Mouse (Mus musculus) common myeloid progenitor, adult 5-6 weeks (primary cell): ENCODE results near the gene Prame. TPM values are rescaled to one million over a fixed set of nuclear protein-coding genes. Genes with fewer than 3 reads are reported as not detected.

Experiments used
- ATAC-seq: replicated peaks from 2 replicates; pipeline ENCODE4 v1.8.0; 2016; ENCODE audit warnings: low read depth, mild to moderate bottlenecking, moderate TSS enrichment, inconsistent platforms; ENCODE audit not compliant: poor library complexity, severe bottlenecking
- total RNA-seq: library from RNA; stranded (forward); fragments of 200-1000, 187-1606 nt; gene quantifications from 2 replicates; pipeline ENCODE4 v1.2.3, GENCODE M21; 2017

The Prame gene
- not detected in 2 replicates for total RNA-seq

DNA sequence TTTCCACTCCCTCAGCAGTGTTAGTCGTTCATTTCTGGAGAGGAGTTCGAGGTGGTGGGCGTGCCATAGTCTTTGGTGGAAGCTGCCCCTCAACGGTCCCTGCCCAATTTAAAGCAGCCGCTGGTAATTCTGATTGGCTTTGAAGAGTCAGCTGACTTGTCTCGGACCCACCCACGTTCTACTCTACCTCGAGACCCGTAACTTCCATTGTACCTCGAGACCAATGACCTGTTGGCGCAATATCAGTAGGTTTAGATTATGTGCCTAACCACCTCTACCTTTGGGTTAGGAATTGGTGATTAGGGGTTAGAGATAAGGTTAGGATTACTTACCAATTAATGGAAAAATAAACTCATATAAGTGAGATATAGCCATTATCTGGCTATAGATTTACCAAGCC lies at the start of gene Prame:
Prame (minus strand) TSS at position 101 of the 400 bp plus-strand sequence.
- no peak for ATAC-seq

DNA sequence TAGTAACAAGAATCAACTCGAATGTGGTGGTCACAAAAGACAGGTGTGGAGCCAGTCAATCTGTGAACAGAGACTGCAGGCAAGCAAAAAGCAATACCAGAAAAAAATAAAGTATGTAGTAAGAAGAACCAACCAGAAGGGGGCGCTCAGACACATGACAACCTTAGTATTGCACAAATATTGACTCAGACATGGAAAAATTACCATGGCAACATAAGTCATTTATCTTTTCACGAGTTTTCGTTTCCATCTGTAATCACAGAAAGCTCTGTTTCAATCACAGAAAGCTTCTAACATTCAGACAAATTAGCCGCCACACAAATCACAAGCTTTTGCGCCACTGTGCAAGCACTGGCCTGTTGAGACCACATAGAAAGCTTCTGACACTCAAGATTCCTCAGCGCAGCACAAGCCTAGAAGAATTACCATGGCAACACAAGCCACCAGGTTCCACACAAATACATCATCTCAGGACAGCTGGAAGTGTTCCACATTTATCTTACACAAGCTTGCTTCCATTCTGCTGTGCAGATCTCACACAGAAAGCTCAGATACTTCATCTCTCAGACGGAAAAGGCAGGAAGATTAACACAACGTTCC lies 24.8 kb upstream of the Prame start:
- ATAC-seq, result peak; percentile 54

DNA sequence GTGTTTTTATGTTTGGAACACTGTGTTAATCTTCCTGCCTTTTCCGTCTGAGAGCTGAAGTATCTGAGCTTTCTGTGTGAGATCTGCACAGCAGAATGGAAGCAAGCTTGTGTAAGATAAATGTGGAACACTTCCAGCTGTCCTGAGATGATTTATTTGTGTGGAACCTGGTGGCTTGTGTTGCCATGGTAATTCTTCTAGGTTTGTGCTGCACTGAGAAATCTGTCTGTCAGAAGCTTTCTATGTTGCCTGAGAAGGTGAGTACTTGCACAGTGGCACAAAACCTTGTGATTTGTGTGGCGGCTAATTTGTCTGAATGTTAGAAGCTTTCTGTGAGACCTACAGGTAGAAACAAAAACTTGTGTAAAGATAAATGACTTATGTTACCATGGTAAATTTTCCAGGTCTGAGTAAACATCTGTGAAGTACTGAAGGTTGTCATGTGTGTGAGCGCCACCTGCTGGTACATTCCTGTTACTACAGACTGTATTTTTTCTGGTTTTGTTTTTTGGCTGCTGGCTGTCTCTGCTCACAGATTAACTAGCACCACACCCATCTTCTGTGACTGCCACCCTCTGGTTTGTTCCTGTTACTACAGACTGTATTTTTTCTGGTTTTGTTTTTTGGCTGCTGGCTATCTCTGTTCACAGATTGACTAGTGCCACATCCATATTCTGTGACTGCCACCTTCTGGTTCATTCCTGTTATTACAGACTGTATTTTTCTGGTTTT lies 26.0 kb downstream of the Prame start:
- ATAC-seq, result peak; percentile 97

DNA sequence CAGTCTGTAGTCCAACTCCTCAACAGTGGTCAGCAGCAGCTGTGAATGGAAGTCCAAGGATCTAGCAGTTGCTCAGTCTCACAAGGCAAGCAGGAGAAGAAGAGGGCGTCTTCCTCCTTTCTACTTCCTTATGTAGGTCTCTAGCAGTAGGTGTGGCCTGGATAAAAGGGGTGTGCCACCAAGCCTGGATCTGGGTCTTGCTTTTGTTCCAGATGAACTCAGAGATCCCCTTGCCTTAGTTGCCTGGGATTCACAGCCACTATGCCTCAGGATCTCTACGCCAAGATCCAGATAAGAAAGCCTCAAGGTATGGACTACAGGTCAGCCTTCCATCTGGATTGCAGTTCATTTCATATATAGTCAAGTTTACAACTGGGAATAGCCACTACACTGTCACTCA lies 28.8 kb downstream of the Prame start, which contains the start of gene Nxf7:
Nxf7 (minus strand) TSS at position 101 of the 400 bp plus-strand sequence.
- no peak for ATAC-seq

DNA sequence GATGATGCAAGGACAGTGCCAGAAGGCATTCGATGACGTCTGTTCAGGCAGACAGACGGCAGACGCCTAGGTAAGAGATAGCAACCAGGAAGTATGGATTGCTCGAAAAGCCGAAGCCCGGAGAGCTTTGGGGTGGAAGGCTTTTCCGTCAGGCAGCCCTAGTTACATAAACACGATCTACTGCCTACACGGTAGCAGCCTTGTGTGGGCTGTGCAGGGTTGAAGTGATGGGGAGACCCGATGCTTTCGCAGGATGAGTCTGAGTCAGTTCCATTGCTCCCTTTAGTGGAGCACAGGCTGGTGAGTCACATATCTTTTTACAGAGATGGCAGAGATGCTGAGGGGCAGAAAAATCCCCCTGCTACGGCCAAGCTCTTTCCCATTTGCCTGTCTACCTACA lies 29.4 kb downstream of the Prame start:
- no peak for ATAC-seq

DNA sequence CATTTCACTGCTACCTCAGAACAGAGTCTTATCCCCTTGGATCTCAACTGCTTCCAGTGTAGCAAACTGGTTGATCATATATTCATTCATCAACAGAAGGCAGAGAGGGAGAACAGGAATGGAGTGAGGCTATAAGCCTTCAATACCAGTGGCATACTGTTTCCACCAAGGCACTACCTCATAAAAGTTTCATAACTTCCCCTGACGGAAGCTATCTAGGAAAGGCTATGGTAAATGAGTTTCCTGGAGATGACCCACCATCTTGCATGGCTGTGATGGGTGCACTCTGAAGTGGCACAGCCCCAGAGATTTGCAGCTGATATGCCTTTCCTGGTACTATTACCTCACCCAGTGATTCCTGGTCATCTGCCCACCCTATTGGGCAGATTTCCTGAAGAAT lies 51.1 kb downstream of the Prame start:
- peak; percentile 24; the same call in 1 of the 2 replicates for ATAC-seq

DNA sequence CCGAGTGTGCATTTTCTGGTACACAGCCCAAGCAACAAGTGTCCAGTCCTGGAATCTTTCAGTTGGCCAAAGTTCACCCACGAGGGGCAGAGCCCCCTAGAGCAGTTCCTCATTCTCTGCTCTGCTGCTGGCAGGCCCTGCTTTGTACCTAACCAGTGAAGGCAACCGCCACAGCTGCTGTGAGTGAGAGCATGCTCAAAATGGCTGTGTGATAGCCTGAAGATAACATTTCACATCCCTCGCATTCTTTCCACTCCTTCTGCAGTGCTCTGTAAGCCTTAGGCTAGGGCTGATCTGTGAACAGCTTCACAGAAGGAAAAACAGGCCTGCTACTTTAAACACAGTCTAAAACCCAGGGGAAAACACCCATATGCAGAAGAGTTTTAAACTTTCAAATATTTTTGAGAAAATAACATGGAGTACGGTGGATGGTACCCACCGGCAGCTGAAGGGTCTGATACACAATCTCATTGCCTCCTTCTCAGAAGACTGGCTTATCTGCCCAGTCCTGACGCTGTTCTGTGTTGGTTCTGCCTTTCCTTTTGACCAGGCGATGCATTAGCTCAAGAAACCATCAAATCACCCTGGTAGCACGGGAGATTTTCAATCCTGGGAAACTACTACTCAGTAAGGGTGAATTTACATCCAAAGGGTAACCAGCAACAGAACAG lies 52.4 kb downstream of the Prame start:
- ATAC-seq, result peak; percentile 66

DNA sequence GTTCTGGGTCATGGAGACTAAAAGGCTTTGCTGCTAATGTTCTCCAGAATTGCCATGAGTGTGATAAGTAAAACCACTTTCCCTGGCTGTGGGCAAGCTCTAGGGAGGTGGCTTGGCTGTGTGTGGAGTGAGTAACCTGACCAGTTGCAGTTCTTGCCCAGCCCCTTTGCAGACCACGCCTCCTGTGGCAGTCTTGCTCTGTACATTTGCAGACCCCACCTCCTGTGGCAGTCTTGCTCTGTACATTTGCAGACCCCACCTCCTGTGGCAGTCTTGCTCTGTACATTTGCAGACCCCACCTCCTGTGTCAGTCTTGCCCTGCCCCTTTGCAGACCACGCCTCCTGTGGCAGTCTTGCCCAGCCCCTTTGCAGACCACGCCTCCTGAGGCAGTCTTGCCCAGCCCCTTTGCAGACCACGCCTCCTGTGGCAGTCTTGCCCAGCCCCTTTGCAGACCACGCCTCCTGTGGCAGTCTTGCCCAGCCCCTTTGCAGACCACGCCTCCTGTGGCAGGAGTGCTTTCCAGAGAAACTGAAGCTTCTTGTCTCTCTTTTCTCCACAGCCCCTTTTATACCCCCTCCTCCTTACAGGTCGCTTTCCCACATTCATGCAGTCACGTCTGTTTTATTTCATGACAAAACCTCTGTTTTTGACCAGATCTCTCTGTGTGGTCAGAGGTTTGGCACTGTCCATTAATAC lies 53.1 kb downstream of the Prame start:
- peak; percentile 67 for ATAC-seq

DNA sequence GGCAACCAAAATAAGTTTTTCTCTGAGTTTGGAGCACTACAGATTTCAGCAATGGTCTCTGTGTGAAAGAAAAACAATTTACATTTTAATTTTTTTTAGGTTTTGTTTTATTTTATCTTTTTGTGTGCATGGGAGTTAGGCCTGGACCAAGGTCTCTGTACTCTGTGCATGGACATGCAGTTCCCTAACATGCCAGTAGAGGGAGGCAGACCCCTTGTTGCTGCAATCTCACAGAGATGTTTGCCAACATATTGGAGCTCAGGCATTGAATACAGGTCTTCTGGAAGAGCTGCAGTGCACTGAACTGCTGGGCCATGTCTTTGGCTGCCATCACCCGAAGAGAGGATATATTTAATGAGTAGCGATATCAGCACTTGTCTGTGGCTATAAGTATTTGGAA lies 58.0 kb downstream of the Prame start:
- ATAC-seq, result peak; percentile 85

DNA sequence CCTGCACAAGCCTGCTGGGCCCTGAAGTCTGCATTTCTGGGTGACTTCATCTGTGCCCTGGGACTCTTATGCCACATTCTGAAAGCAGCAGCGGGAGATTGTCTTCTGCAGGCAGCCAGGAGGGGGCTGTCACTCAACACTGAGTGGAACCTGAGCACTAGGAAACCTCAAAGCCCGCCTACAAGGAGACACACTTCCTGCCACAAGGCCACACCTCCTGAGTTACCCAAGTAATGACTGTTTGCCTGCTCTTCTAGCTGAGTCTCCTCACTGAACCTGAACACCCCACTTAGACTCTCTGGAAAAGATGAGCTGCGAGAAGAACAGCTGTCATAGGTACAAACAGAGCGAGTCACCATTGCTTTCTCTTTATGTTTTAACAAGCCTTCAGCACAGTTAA lies 62.6 kb downstream of the Prame start:
- peak; percentile 76 for ATAC-seq

Other genes with a start within 250 kb of the Prame start
- gene Gm7903, start 193.9 kb downstream of the Prame start, total RNA-seq, result not detected in 2 replicates
- gene AV320801, start 133.1 kb downstream of the Prame start, total RNA-seq, result not detected in 2 replicates
- gene Nxf7, start 28.9 kb downstream of the Prame start, total RNA-seq, result 0.05 and 0.87 TPM in 2 replicates
- gene Tcp11x2, start 66.1 kb upstream of the Prame start, total RNA-seq, result not detected in 2 replicates
- not detected in 2 replicates for gene Tmsb15a, start 97.6 kb upstream of the Prame start, total RNA-seq
- 9.9 and 11.7 TPM in 2 replicates for gene Armcx5, start 115.0 kb upstream of the Prame start, total RNA-seq
- gene Gprasp1, start 115.0 kb upstream of the Prame start, total RNA-seq, result 31.2 and 45.9 TPM in 2 replicates
- 32.7 and 45.9 TPM in 2 replicates for gene Bhlhb9, start 169.9 kb upstream of the Prame start, total RNA-seq
- 2.0 and 2.3 TPM in 2 replicates for gene Gprasp2, start 211.3 kb upstream of the Prame start, total RNA-seq